Mouse (Mus musculus) WW6 (cell line): ENCODE results near the gene Pepd.

Experiments
- DNase-seq: peaks from one replicate; pipeline ENCODE4 v3.0.0-alpha.2; 2013; ENCODE audit warnings: low read depth, low spot score

Gene Pepd

DNA sequence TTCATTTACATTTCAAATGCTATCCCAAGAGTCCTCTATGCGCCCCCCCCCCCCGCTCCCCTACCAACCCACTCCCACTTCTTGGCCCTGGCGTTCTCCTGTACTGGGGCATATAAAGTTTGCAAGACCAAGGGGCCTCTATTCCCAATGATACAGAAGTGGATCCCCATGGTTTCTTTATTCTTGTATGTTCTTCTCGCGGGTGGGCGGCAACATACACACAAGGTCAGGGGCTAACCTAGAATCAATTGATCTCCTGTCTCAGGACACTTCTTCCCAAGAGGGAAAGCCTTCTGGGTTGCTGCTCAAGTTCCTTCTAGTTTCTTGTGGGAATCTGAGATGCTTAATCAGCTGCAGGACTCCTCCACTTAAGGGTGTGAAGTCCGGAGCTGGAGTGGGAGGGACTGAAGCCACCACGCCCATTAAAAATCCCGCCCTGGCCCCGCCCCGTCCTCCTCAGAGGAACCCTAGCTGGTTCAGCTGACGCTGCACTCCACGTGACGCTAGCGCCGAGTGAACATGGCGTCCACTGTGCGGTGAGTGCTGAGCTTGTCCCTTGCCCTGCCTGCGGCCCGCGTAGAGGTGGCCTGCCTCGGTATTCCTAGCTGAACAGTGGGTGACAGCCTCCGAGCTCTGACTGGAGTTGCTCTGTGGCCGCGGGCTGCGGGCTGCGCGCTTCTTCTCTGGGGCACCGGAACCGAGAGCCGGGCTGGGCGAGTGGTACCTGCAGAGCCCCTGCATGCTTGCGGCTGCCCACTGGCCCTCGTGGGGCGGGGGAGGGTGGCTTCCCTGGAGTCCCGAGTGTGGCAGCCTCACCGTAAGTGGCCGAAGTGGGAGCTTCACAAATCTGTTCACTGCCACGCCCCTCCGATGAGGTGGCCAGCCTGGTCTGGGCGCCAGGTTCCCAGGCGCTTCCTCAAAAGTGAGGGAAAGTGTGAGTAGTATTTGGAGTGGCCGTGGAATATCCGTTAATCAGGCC, at the start of gene Pepd:
Pepd (plus strand) TSS at position 461 of the 979 bp plus-strand sequence.
- peak; percentile 78 for DNase-seq

DNA sequence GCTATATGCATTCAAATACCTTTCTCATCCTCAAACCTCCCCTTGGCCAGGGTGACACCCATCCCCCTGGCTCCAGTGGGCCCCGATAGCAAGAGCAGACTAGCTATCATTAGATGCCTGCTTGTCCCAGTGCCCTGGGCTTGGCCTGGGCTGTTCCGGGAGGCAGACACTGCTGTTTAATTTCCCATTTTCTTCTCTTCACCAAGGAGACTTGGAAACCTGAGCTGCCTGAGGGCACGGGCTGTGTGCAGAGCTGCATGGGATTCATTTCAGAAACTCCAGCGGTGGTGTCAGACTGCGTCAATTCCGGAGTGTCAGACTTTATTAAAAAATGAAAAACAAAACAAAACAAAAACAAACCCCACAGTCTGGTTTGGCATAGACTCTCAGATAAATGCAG, 44.9 kb upstream of the Pepd start:
- no peak for DNase-seq

DNA sequence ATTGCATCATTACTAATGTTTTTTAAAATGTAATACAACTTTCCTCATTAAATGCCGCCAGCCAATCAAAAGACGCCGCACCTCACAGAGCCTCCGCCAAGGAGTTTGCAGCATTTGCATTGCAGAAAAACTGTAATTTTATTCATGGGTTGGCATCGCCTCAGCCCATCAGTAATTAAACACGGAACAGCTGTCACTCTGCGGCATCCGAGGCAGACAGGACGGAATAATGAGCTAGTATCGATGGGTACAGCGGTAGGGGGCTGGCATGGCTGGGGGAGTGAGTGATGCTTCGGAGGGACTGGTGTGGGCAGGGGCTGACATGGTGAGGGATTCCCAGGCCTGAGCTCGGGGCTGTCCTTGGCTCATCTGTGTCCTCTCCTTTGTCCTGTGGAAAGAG, 42.5 kb upstream of the Pepd start:
- no peak for DNase-seq

DNA sequence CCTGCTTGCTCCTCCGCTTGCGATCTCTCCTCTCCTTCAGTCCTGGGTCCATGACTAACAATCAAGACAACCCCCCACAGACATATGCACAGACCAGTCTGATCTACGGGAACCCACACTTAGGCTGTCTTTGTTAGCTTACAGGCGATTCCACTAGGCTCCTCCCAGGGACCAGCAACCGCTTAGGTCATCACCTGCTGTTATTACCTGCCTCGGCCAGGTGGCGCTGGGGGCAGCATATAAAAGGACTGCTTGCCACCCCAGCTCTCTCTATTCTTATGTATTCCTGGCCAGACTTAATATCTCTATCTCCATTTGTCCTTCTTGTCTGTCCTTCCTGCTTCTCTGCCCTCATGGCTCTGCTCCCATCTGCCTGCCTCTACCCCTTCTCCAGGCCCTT, 35.4 kb upstream of the Pepd start:
- DNase-seq = no peak

DNA sequence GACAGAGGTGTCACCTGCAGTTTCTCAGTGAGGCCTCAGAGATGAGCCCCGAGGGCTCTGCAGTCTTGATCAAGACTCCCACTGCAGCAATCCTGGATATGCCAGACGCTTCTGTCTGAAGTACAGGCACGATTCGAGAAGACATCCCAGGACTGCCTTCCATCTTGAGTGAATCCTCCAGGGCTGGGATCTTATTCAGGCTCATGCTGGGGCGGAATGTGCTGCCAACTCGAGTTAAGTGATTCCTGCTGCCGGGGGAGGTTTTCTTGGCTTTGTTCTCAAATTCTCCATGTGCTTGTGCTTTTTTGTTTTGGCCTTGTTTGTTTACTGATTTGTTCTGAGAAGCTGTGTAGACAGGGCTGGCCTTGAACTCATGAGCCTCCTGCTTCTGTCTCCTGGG, 34.4 kb upstream of the Pepd start:
- no peak for DNase-seq

DNA sequence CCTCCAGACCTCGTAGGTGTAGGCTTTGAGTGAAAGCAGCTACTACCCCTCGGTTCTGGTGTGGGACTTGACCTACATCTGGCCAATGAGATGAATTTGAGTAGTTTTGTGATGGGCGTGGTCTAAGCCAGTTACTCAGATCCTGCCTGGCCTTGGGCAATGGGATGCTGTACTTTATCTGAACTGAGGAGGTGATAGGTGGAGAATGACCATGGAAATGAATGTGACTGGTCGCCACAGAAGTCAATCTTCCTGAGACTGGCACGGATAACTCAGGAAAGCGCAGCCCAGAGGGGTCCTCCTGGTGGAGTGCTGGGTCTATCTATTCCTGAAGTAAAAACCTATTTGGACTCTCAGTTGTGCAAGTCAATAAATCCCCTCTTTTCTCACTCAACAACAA, 23.7 kb upstream of the Pepd start:
- peak; percentile 60 for DNase-seq

DNA sequence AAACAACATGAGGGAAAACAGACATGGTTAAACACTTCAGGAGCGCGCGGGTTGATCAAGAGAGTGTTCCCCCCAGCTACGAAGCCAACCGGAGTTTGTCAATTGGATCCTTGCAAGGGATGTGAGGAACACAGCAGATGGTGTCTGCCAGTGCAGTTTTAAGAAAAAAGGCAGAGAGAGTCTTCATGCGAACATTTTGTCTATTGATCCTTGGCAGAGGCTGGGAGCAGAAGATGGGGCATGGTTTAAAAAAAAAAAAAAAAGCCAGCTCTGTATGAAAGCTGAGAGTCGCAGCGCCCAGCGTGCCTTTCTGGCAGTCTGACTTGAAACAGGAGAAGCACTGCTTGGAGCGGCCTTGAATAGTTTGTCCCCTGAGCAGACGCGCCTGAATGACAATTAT, 23.3 kb upstream of the Pepd start:
- no peak for DNase-seq

DNA sequence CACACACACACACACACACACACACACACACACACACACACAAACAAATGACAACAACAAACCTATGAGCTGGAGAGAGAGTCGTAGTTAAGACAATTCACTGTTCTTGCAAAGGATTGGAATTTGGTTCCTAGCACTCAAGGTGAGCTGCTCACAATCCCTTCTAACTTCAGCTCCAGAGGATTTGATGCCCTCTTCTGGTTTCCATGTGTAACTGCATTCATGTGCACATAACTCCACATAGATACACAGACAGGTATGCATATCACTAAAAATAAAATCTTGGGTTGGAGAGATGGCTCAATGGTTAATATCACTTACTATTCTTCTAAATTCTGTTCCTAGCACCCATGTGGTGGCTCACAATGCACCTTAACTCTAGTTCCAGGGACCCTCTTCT, 19.3 kb upstream of the Pepd start:
- no peak for DNase-seq

DNA sequence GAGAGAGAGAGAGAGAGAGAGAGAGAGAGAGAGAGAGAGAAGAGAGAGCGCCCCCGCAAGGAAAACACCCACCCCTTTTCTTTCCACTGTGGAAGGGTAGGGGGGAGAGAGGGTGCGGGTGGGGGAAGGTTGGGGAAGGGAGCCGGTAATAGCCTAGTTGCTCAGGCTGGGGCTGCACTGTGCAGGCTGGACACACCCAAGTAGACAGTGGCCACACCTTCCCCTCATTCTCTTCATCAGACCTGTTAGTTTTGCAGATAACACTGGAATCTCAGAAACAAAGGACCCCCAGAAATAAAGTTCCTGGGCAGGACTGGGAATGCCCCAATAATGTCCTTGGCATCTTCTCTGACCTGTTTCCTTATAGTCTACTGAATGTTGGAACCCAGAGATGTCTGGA, 15.7 kb upstream of the Pepd start:
- no peak for DNase-seq

DNA sequence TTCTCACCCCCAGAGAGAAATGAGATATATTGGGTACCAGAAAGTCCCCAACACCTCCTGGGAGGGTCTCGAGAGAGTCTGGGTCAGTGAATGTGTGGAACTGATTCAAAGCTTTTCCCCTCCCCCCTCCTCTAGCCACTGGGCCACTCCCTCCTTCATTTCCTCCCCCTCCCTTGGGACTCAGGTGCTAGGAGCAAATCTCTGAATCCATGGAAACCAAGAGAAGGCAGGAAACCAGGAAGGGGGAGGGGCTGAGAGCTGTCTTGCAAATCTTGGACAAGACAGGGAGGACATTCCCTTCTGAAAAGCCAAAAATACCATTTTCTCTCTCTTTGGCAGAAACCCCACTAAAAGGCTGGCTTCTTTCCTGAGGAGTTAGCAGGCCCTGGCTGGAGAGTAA, 15.1 kb upstream of the Pepd start:
- DNase-seq = peak; percentile 29

DNA sequence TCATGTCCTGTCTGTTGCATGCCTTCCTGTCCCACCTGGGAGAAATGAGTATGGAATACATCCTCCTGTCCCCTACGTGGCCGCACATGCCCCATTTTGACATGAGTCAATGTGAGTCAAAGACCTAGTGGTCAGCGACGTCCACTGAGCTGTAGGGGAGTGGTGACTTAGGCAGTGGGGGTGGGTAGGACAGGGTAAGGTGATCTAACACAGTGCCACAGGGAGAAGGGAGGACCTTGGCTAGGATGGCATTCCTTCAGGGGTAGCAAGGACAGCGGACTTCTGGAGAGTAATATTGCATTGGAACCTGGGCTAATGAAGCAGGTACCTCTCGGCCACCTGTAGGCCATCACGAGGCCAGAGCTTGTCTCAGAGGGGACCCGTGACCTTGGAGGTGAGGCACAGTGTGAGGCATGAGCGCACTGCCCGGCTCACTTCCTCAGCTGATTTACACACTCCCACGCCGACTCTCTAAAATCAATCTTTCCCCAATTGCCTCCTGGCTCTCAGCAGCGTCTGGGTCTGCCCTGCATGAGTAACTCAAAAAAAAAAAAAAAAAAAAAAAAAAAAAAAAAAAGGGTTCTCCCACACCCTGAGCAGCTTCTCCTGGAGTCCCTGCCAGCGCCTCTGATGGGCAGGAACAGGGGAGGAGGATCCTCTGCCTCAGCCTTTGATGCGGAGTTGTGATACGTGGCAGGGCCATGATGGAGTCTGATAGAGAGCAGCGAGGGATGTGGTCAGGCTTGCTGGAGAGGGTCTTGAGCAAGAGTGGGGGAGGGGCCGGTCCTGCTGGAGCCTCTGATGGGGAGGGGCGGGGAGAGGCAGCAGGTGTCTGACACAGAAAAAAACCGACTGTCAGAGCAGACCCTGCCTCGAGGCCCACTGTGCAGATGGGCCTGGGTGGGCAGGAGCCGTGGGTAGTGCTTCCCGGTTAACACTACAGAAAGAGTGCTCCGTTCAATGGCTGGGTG, 1.8 kb upstream of the Pepd start:
- no peak for DNase-seq

DNA sequence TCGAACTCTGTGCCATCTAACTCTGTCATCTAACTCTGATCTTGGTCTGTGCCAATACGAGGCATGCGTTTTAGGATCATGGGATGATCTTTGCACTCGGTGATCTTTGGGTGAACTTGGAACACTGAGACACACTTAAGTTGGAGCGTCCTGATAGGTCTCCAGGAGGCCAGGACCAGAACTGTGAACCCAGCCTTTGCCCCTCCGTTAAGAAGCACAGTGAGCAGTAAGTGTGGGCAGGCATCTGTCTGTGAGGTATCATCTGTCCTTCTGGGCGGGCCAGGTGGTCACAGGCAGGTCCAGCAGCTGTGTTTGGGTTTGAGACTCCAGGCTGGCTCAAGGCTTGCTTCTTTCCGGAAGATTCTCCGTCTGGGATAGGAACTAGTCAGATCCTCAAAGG, 1.8 kb downstream of the Pepd start:
- DNase-seq = no peak

DNA sequence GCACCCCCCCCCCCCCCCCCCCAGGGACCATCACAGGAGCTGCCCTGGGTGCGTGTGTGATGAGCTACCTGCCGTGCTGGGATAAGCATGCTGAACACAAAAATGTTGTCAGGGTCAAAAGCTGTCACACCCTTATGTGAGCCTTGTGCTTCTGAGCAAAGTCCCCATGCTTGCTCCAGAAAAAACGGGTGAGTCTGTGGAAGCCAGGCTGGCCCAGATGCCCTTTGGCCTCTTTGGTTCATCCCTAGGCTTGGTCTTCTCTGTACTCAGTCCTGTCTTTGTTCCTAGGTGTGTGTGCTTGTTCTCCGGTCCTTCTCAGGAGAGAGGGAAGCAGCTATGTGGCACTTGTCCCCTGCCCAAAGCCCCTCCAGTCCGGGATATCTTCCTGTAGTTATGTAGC, 3.4 kb downstream of the Pepd start:
- DNase-seq = no peak

DNA sequence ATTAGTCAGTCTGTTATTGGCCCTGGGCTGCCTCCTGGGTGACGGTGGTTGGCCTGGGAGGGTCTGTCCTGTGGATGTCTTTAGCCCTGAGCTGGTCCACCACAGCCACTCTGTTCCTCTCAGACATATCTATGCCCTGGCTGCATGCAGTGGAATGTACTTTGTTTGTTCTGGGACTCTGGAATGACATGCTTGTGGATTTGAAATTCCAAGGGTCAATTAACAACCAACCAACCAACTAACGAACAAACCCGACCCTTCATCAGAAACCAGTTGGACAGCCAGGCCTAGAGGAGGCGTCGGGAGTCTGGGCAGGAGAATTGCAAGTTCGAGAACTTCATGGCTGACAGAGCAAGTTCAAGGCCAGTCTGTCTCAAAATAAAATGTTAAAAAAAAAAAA, 5.4 kb downstream of the Pepd start:
- no peak for DNase-seq

DNA sequence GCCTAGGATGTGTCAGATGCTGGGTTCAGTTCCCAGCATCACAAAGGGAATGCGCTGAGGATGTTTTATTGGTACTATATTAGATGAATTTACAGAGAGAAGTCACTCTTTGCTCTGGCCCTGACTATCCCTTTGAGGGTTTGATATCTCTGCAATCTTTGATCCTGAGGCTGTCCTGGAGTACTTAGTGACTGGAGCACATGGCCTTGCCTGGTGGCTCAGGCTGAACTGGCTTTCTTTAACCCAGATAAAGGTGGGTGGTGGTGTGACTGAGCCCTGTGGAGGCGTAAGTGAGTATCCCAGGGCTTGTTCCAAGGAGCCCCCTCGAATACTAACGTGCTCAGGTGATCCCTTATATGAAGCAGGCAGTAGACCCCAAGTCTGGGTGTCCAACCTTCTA, 5.8 kb downstream of the Pepd start:
- no peak for DNase-seq

DNA sequence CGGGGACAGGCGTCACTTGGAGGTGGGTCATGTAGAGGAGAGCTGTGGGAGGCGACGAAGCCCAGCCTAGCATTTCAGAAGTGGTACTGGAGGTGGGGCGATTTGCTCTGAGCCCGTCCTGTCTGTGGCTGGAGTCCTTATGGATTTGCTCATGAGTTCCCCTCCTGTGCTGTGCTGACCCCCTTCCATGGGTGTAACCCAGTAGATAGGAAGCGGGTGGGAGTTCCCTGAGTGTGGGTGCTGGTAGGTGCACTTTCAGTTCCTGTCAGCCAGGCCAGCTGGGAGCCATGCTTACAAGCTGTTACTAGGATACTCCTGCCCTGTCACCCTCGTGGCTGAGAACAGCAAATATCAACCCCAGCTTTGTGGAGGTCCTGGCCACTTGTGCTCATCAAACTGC, 6.2 kb downstream of the Pepd start:
- DNase-seq = no peak

DNA sequence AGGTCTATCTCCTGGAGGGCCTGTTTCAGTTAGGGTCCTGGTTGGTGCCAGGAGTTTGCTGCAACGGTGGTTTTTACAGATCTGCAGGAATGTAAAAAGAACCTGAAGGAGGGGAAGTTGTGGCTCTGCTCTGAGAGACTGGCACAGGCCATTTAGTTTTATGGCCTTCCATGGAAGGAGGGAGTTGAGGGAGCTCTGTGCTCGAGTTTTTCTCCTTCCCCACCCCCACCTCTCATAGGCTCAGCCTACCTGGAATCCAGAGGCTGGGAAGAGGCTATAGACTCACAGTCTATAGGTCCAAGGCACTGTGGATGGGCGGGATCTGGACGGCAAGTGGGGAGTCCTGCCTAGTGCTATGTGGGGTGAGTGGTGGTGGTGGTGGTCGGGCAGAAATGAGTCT, 6.9 kb downstream of the Pepd start:
- no peak for DNase-seq

DNA sequence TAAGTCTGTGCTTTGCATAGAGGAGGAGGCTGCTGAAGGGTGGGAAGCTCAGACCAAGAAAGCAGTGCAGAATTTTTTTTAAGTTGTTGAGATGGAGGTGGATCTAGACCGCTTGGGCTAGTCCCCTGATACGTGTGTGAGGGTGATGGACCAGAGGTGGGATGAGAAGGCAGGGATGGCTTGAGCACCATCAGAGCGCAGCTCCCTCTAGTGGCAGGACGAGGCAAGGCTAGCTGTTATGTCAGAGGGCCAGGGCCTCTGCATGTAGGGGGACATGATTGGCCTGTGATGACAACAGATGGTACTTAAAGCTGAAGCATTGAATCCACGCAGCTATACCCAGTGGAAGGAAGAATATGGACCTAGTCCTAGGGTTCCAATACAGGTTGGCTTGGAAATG, 7.6 kb downstream of the Pepd start:
- peak; percentile 26 for DNase-seq

DNA sequence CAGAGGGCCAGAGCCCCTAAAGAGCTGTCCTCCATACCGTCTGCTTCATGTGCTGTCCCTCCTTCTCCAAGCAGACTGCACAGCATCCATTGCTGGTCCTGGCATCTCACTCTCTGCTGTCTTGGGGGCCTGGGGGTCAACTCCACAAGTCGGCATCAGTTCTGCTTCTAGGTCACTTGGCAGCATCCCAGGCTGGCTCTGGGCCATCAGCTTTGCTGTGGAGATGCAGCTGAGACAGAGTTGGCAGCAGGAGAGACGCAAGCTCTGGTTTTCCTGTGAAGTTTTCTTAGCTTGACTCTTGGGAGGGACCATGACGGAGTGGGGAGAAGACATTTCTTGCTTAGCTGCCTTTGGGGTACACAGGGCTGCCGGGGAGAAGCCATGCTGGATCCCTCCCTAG, 13.0 kb downstream of the Pepd start:
- no peak for DNase-seq

DNA sequence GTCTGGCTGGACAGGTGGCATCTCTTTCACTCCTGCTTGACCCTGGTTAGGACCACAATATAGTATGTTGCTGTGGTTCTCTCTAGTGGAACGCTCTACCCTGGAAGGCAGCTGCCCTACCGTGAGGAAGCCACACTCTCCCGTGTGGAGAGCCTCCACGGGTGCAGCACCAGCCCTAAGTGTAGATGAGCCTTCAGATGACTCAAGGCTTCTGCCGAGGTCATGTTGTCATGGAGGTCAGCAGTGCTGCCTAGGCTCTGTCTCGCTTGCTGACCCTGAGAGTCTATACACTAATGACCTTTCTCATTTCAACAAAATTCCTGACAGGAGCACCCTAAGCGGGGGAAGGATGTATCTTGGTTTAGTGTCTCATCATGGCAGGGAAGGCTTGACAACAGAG, 13.8 kb downstream of the Pepd start:
- no peak for DNase-seq

DNA sequence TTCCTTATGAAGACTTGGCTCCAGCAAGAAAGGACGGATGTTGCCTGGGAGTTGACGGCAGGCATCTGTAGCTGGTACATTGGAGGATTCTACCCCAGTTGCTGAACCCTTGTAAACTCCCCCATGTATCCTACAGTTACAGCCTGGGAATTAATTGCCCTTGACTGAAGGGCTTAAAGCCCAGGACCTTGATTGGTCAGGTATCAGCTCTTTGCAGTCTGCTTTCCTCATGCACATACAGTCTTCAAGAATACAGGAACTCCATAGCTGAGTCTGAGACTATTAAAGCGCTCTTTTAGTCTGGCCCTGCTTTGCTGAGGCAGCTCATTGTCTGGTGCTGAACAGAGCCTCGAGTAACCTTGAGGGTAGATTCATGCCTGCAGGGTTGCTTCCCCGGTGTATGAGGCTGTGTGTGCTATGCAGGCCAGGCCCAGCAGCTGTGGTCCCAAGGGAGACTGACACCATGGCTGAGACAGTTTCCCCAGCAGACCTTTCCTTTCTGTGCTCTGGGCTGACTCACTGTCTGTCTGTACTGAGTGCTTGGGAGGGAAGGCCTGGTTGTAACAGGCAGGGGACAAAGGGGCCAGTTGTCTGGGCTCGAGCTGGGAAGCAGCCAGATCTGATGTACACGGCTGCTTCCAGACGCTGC, 17.6 kb downstream of the Pepd start:
- DNase-seq = no peak

DNA sequence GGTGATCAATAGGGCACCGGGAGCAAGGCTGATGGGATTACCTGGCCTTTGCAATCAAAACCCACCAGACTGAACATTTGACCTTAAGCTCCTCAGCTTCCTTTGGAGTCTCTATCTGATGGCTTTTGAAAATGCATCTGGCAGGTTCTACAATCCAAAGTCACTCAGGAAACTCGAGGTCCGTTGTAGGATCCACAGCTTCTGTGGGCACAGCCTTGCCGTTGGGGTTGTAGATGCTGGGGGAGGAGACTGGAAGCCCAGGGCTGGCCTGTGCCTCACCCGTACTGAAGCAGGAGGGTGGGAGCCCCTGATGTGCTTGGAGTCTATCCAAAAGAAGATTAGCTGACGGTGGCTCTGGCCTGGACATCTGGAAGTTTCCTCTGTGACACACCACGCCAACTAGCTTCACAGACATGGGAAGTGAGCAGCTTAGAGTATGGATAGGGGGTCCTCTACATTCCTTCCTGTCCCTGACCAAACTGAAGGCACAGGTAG, 18.1 kb downstream of the Pepd start:
- DNase-seq = no peak
